Mouse (Mus musculus) megakaryocyte-erythroid progenitor cell, adult 5-6 weeks (primary cell): ENCODE results near the gene Ctbp1. TPM values are rescaled to one million over a fixed set of nuclear protein-coding genes. Genes with fewer than 3 reads are reported as not detected.
A peak's percentile ranks its signal among the peaks of the same experiment; 100 is the strongest.

Experiments
- ATAC-seq: replicated peaks from 2 replicates; pipeline ENCODE4 v1.8.0; 2016; ENCODE audit warnings: mild to moderate bottlenecking, inconsistent platforms; ENCODE audit not compliant: severe bottlenecking, poor library complexity, low FRiP score, low TSS enrichment
- total RNA-seq, 2 experiments: library from RNA; stranded (forward) in 1 of 2; stranded (reverse) in 1 of 2; fragments of 200-1000, 215-1000 nt in 1 of 2; fragments of >200 nt in 1 of 2; fragmentation: Nextera tagmentation in 1 of 2; gene quantifications; 2 replicates each; pipeline ENCODE4 v1.2.3; 2014 to 2017

The Ctbp1 gene
- total RNA-seq, 2 experiments from 2014 or later, result 192 to 216 TPM

- 0 out of 2 replicates have a peak, but pooled peaks have one; percentile 46 for ATAC-seq
These were observed 27.4 kb downstream of the Ctbp1 start for GRCm38 (mm10) chr5:33247387-33247786.

- no peak for ATAC-seq
These were observed 29.1 kb downstream of the Ctbp1 start for GRCm38 (mm10) chr5:33245701-33246100.

GRCm38 (mm10) chr5:33244377-33244920, 30.3 kb downstream of the Ctbp1 start:
- no peak for ATAC-seq

GRCm38 (mm10) chr5:33239934-33240333, 34.9 kb downstream of the Ctbp1 start:
- ATAC-seq, result no peak

- no peak for ATAC-seq
These were observed 35.6 kb downstream of the Ctbp1 start for GRCm38 (mm10) chr5:33239111-33239714.

- ATAC-seq, result peak; percentile 14; the same call in 1 of the 2 replicates
These were observed 36.5 kb downstream of the Ctbp1 start for GRCm38 (mm10) chr5:33238256-33238645.

- ATAC-seq, result peak; percentile 54; the same call in 1 of the 2 replicates
These were observed 37.1 kb downstream of the Ctbp1 start for GRCm38 (mm10) chr5:33237600-33238255.

- ATAC-seq, result no peak
These were observed 40.3 kb downstream of the Ctbp1 start for GRCm38 (mm10) chr5:33234391-33235031.

- no peak for ATAC-seq
These were observed 42.0 kb downstream of the Ctbp1 start for GRCm38 (mm10) chr5:33232791-33233190.

- ATAC-seq, result no peak
These were observed 44.5 kb downstream of the Ctbp1 start for GRCm38 (mm10) chr5:33230285-33230684.

GRCm38 (mm10) chr5:33228428-33228827, 46.4 kb downstream of the Ctbp1 start:
- ATAC-seq, result no peak

GRCm38 (mm10) chr5:33225673-33226072, 49.1 kb downstream of the Ctbp1 start:
- ATAC-seq, result no peak

- 0 out of 2 replicates have a peak, but pooled peaks have one; percentile 47 for ATAC-seq
These were observed 50.3 kb downstream of the Ctbp1 start for GRCm38 (mm10) chr5:33224491-33224890.

- ATAC-seq, result no peak
These were observed 51.7 kb downstream of the Ctbp1 start for GRCm38 (mm10) chr5:33222841-33223744.

- ATAC-seq, result no peak
These were observed 52.4 kb downstream of the Ctbp1 start for GRCm38 (mm10) chr5:33222389-33222788.

- ATAC-seq, result no peak
These were observed 54.3 kb downstream of the Ctbp1 start for GRCm38 (mm10) chr5:33220350-33221044.

GRCm38 (mm10) chr5:33219831-33220230, 55.0 kb downstream of the Ctbp1 start:
- no peak for ATAC-seq

GRCm38 (mm10) chr5:33218746-33219449, 55.9 kb downstream of the Ctbp1 start:
- ATAC-seq, result no peak
